Mouse (Mus musculus) Muller cell, postnatal 12 days (primary cell): Measurements from ENCODE around the gene Krt87.

Experiments used
- DNase-seq: peaks from one replicate; pipeline ENCODE4 v3.0.0-alpha.2; 2015; ENCODE audit errors: inconsistent ontology term

The Krt87 gene

GRCm38 (mm10) chr15:101438555-101438954, at the start of gene Krt87:
Gene Krt87, minus strand, starts transcription at chr15:101438804.
- no peak for DNase-seq

- DNase-seq = no peak
Observed at GRCm38 (mm10) chr15:101485911-101486635, 47.5 kb upstream of the Krt87 start.

GRCm38 (mm10) chr15:101484939-101485338, 46.3 kb upstream of the Krt87 start:
- DNase-seq = no peak

GRCm38 (mm10) chr15:101483646-101484045, 45.0 kb upstream of the Krt87 start:
- DNase-seq = no peak

- peak; percentile 7 for DNase-seq
Observed at GRCm38 (mm10) chr15:101482056-101482455, 43.5 kb upstream of the Krt87 start.

GRCm38 (mm10) chr15:101479666-101480060, 41.1 kb upstream of the Krt87 start:
- DNase-seq = no peak

GRCm38 (mm10) chr15:101479007-101479665, 40.5 kb upstream of the Krt87 start:
- peak; percentile 48 for DNase-seq

GRCm38 (mm10) chr15:101472952-101473528, 34.4 kb upstream of the Krt87 start, which contains the start of gene Krt86:
Gene Krt86, plus strand, starts transcription at chr15:101473478.
- peak; percentile 83 for DNase-seq

- no peak for DNase-seq
Observed at GRCm38 (mm10) chr15:101469093-101469492, 30.5 kb upstream of the Krt87 start.

- DNase-seq = no peak
Observed at GRCm38 (mm10) chr15:101463651-101464050, 25.0 kb upstream of the Krt87 start, which contains the start of gene Krt81. Gene Krt81, minus strand, starts transcription at chr15:101463751.

GRCm38 (mm10) chr15:101459283-101459682, 20.7 kb upstream of the Krt87 start:
- DNase-seq = no peak

- peak; percentile 76 for DNase-seq
Observed at GRCm38 (mm10) chr15:101458361-101458930, 19.8 kb upstream of the Krt87 start.

GRCm38 (mm10) chr15:101455891-101456290, 17.3 kb upstream of the Krt87 start:
- no peak for DNase-seq

GRCm38 (mm10) chr15:101455292-101455691, 16.7 kb upstream of the Krt87 start:
- DNase-seq = peak; percentile 78

GRCm38 (mm10) chr15:101454774-101455173, 16.2 kb upstream of the Krt87 start:
- no peak for DNase-seq

- DNase-seq = peak; percentile 45
Observed at GRCm38 (mm10) chr15:101453093-101453736, 14.6 kb upstream of the Krt87 start.

- DNase-seq = no peak
Observed at GRCm38 (mm10) chr15:101447444-101447843, 8.8 kb upstream of the Krt87 start, which contains the start of gene Krt88. Gene Krt88, plus strand, starts transcription at chr15:101447744.

- DNase-seq = peak; percentile 20
Observed at GRCm38 (mm10) chr15:101446572-101446971, 8.0 kb upstream of the Krt87 start.

- DNase-seq = no peak
Observed at GRCm38 (mm10) chr15:101440837-101441236, 2.2 kb upstream of the Krt87 start.

- DNase-seq = no peak
Observed at GRCm38 (mm10) chr15:101436611-101437010, 2.0 kb downstream of the Krt87 start.

- DNase-seq = no peak
Observed at GRCm38 (mm10) chr15:101424914-101425313, 13.7 kb downstream of the Krt87 start.

- no peak for DNase-seq
Observed at GRCm38 (mm10) chr15:101420903-101421302, 17.7 kb downstream of the Krt87 start.
